10 mouse cellular contexts compared by ENCODE assay signal in the genomic region with DNA sequence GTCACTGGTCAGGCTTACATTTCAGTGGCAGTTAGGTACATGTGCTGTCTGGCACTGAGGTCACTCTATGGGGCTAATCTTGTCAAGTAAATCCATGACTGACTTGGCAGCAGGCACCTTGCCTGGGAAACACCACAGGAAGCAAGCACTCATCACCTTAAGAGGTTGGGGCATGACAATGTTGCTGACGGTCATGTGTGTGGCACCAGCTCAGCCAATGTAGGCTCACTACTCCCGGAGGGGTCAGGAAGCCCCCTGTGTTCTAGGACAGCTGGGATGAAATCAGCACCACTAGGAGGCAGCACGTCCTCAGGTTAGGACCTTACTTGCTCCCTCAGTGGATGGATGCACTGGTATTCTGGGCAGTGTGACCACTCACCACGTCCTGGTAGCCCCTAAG. TPM values are rescaled to one million over a fixed set of nuclear protein-coding genes. Genes with fewer than 3 reads are reported as not detected.
DNase-seq lines count a peak whose midpoint lies in the region; ATAC-seq lines count a peak whose summit lies in the region.
"Had no signal": no experiment of that assay in that cellular context is flagged by ENCODE, and none has a peak within 500 bp of the region (broad histone marks: within the 10 kb centered on the region; RNA-seq: fewer than 3 reads in every experiment).

No protein-coding gene starts in this region.

- peaks cover 12% of the 10 kb centered on the region for H3K4me1 ChIP-seq in limb, embryonic 11.5 days (ENCODE audit: control insufficient read depth, insufficient read depth, low read length)
- peaks cover 28% of the 10 kb centered on the region for H3K4me1 ChIP-seq in limb, embryonic 10.5 days
- H3K4me1 ChIP-seq in embryonic facial prominence, embryonic 10.5 days, result peaks cover 28% of the 10 kb centered on the region
- H3K4me1 ChIP-seq in forebrain, embryonic 12.5 days, result peaks cover 21% of the 10 kb centered on the region

- H3K36me3 ChIP-seq in limb, embryonic 11.5 days (ENCODE audit: control insufficient read depth, insufficient read depth, low read length), result peaks cover 22% of the 10 kb centered on the region
- H3K36me3 ChIP-seq in limb, embryonic 10.5 days, result peaks cover 49% of the 10 kb centered on the region
- peaks cover 55% of the 10 kb centered on the region for H3K36me3 ChIP-seq in embryonic facial prominence, embryonic 10.5 days (replicated peaks)
- peaks cover 37% of the 10 kb centered on the region for H3K36me3 ChIP-seq in forebrain, embryonic 12.5 days (replicated peaks)

- no peaks in the 10 kb centered on the region for H3K27me3 ChIP-seq in limb, embryonic 11.5 days (ENCODE audit: control insufficient read depth, insufficient read depth, low read length)
- no peaks in the 10 kb centered on the region for H3K27me3 ChIP-seq in limb, embryonic 10.5 days (ENCODE audit: low read depth, poor library complexity, severe bottlenecking)
- no peaks in the 10 kb centered on the region for H3K27me3 ChIP-seq in embryonic facial prominence, embryonic 10.5 days (replicated peaks; ENCODE audit: low read depth, poor library complexity, severe bottlenecking)
- H3K27me3 ChIP-seq in forebrain, embryonic 12.5 days, result no peaks in the 10 kb centered on the region; the same call in 1 of the 2 replicates
- H3K27me3 ChIP-seq: limb, embryonic 15.5 days; neural tube, embryonic 12.5 days had no signal

- no peak overlapping the region for H3K4me2 ChIP-seq in limb, embryonic 11.5 days (ENCODE audit: low read depth, severe bottlenecking)
- H3K4me2 ChIP-seq in forebrain, embryonic 12.5 days, result no peak overlapping the region
- H3K4me2 ChIP-seq: limb, embryonic 15.5 days; neural tube, embryonic 12.5 days had no signal

- WGBS in limb, embryonic 11.5 days, result 32% methylated on average over 4 of the region's 4 CpGs
- 44% methylated on average over 4 of the region's 4 CpGs for WGBS in limb, embryonic 10.5 days
- WGBS in embryonic facial prominence, embryonic 10.5 days, result 43% methylated on average over 4 of the region's 4 CpGs
- WGBS in forebrain, embryonic 12.5 days, result 34% methylated on average over 4 of the region's 4 CpGs

- DNase-seq in CD4-positive, CD25-positive, alpha-beta regulatory T cell, adult 2 months (ENCODE audit: low read depth, low spot score), result peak; percentile 26
- DNase-seq in limb, embryonic 11.5 days (ENCODE audit: low spot score), result peak; percentile 37
- no peak for DNase-seq in limb, embryonic 10.5 days (ENCODE audit: low spot score)
- DNase-seq in embryonic facial prominence, embryonic 10.5 days (ENCODE audit: low spot score), result peak; percentile 34
- DNase-seq in lung, postnatal 10 days, result peak; percentile 41
- DNase-seq in layer of hippocampus, adult 18-20 months (ENCODE audit: low spot score in 2 of 2), result no peak

- no peaks in the 10 kb centered on the region for H3K9me3 ChIP-seq in limb, embryonic 11.5 days (ENCODE audit: control insufficient read depth, low read length)
- H3K9me3 ChIP-seq in limb, embryonic 10.5 days (replicated peaks), result no peaks in the 10 kb centered on the region
- H3K9me3 ChIP-seq in embryonic facial prominence, embryonic 10.5 days, result no peaks in the 10 kb centered on the region
- H3K9me3 ChIP-seq in forebrain, embryonic 12.5 days, result no peaks in the 10 kb centered on the region
- H3K9me3 ChIP-seq: limb, embryonic 15.5 days; neural tube, embryonic 12.5 days had no signal

- H3K9ac ChIP-seq in limb, embryonic 11.5 days (ENCODE audit: low read length), result no peak overlapping the region
- H3K9ac ChIP-seq in forebrain, embryonic 12.5 days, result no peak overlapping the region
- H3K9ac ChIP-seq: limb, embryonic 15.5 days; neural tube, embryonic 12.5 days had no signal

- no peak overlapping the region for H3K4me3 ChIP-seq in limb, embryonic 11.5 days (ENCODE audit: low read depth, low read length)
- H3K4me3 ChIP-seq in limb, embryonic 10.5 days, result no peak overlapping the region
- H3K4me3 ChIP-seq in embryonic facial prominence, embryonic 10.5 days, result no peak overlapping the region
- H3K4me3 ChIP-seq in forebrain, embryonic 12.5 days (replicated peaks), result no peak overlapping the region
- H3K4me3 ChIP-seq: limb, embryonic 15.5 days; neural tube, embryonic 12.5 days had no signal

- no peak overlapping the region for H3K27ac ChIP-seq in limb, embryonic 11.5 days (replicated peaks; ENCODE audit: low read depth, low read length)
- no peak overlapping the region for H3K27ac ChIP-seq in limb, embryonic 10.5 days
- no peak overlapping the region for H3K27ac ChIP-seq in embryonic facial prominence, embryonic 10.5 days (replicated peaks)
- H3K27ac ChIP-seq in forebrain, embryonic 12.5 days, result no peak overlapping the region
- H3K27ac ChIP-seq: limb, embryonic 15.5 days; neural tube, embryonic 12.5 days had no signal

- no peak for ATAC-seq in CD4-positive, CD25-positive, alpha-beta regulatory T cell, adult 4 months
- ATAC-seq in limb, embryonic 11.5 days (ENCODE audit: insufficient number of reproducible peaks, low FRiP score, low TSS enrichment, low read depth), result no peak
- ATAC-seq in forebrain, embryonic 12.5 days (ENCODE audit: low FRiP score), result no peak

RNA-seq across cellular contexts. Expression of a gene that starts 7.6 kb away (rescaled TPM):
- polyA plus RNA-seq in CD4-positive, CD25-positive, alpha-beta regulatory T cell, adult 4 months (2017; shearing (Covaris generic)), result 100 to 1,000 TPM; 114 to 126 TPM
- polyA plus RNA-seq in limb, embryonic 11.5 days (2014; fragmentation: Nextera tagmentation; extraction: Ambion mirVana), result 234 and 252 TPM in 2 replicates
- polyA plus RNA-seq in limb, embryonic 10.5 days (2016; fragmentation: Nextera tagmentation; extraction: Ambion mirVana), result 223 and 235 TPM in 2 replicates
- 201 and 221 TPM in 2 replicates for polyA plus RNA-seq in embryonic facial prominence, embryonic 10.5 days (2016; fragmentation: Nextera tagmentation; extraction: Ambion mirVana)
- 10 to 100 TPM; 68.8 to 74.5 TPM for total RNA-seq in layer of hippocampus, adult 18-20 months (2021)
- 209 and 214 TPM in 2 replicates for polyA plus RNA-seq in forebrain, embryonic 12.5 days (2016; fragmentation: Nextera tagmentation; extraction: Ambion mirVana)

RNA-seq across cellular contexts. Expression of a gene that starts 9.0 kb away (rescaled TPM):
- not detected for polyA plus RNA-seq in CD4-positive, CD25-positive, alpha-beta regulatory T cell, adult 4 months (2017; shearing (Covaris generic))
- 0.47 and 0.85 TPM in 2 replicates for polyA plus RNA-seq in limb, embryonic 11.5 days (2014; fragmentation: Nextera tagmentation; extraction: Ambion mirVana)
- 0.25 and 0.26 TPM in 2 replicates for polyA plus RNA-seq in limb, embryonic 10.5 days (2016; fragmentation: Nextera tagmentation; extraction: Ambion mirVana)
- polyA plus RNA-seq in embryonic facial prominence, embryonic 10.5 days (2016; fragmentation: Nextera tagmentation; extraction: Ambion mirVana), result not detected in 2 replicates
- not detected for total RNA-seq in layer of hippocampus, adult 18-20 months (2021)
- polyA plus RNA-seq in forebrain, embryonic 12.5 days (2016; fragmentation: Nextera tagmentation; extraction: Ambion mirVana), result not detected in 2 replicates
- polyA plus RNA-seq: neural tube, embryonic 12.5 days had no signal

RNA-seq across cellular contexts. Expression of a gene that starts 11.4 kb away (rescaled TPM):
- not detected for polyA plus RNA-seq in CD4-positive, CD25-positive, alpha-beta regulatory T cell, adult 4 months (2017; shearing (Covaris generic))
- 0.71 and 1.8 TPM in 2 replicates for polyA plus RNA-seq in limb, embryonic 11.5 days (2014; fragmentation: Nextera tagmentation; extraction: Ambion mirVana)
- polyA plus RNA-seq in limb, embryonic 10.5 days (2016; fragmentation: Nextera tagmentation; extraction: Ambion mirVana), result 0.26 and 1.1 TPM in 2 replicates
- polyA plus RNA-seq in embryonic facial prominence, embryonic 10.5 days (2016; fragmentation: Nextera tagmentation; extraction: Ambion mirVana), result 0.33 and 0.62 TPM in 2 replicates
- total RNA-seq in layer of hippocampus, adult 18-20 months (2021), result not detected
- 0.09 TPM in 1 of 2 replicates, not detected in the other for polyA plus RNA-seq in forebrain, embryonic 12.5 days (2016; fragmentation: Nextera tagmentation; extraction: Ambion mirVana)

RNA-seq across cellular contexts. Expression of a gene that starts 31.1 kb away (rescaled TPM):
- polyA plus RNA-seq in CD4-positive, CD25-positive, alpha-beta regulatory T cell, adult 4 months (2017; shearing (Covaris generic)), result 100 to 1,000 TPM; 162 to 169 TPM
- 640 and 656 TPM in 2 replicates for polyA plus RNA-seq in limb, embryonic 11.5 days (2014; fragmentation: Nextera tagmentation; extraction: Ambion mirVana)
- polyA plus RNA-seq in limb, embryonic 10.5 days (2016; fragmentation: Nextera tagmentation; extraction: Ambion mirVana), result 613 and 656 TPM in 2 replicates
- polyA plus RNA-seq in embryonic facial prominence, embryonic 10.5 days (2016; fragmentation: Nextera tagmentation; extraction: Ambion mirVana), result 556 and 565 TPM in 2 replicates
- 100 to 1,000 TPM; 122 to 132 TPM for total RNA-seq in layer of hippocampus, adult 18-20 months (2021)
- 334 and 362 TPM in 2 replicates for polyA plus RNA-seq in forebrain, embryonic 12.5 days (2016; fragmentation: Nextera tagmentation; extraction: Ambion mirVana)

RNA-seq across cellular contexts. Expression of a gene that starts 39.5 kb away (rescaled TPM):
- polyA plus RNA-seq in CD4-positive, CD25-positive, alpha-beta regulatory T cell, adult 4 months (2017; shearing (Covaris generic)), result 100 to 1,000 TPM; 554 to 866 TPM
- polyA plus RNA-seq in limb, embryonic 11.5 days (2014; fragmentation: Nextera tagmentation; extraction: Ambion mirVana), result 593 and 597 TPM in 2 replicates
- 742 and 814 TPM in 2 replicates for polyA plus RNA-seq in limb, embryonic 10.5 days (2016; fragmentation: Nextera tagmentation; extraction: Ambion mirVana)
- 735 and 777 TPM in 2 replicates for polyA plus RNA-seq in embryonic facial prominence, embryonic 10.5 days (2016; fragmentation: Nextera tagmentation; extraction: Ambion mirVana)
- total RNA-seq in layer of hippocampus, adult 18-20 months (2021), result 100 to 1,000 TPM; 293 to 295 TPM
- polyA plus RNA-seq in forebrain, embryonic 12.5 days (2016; fragmentation: Nextera tagmentation; extraction: Ambion mirVana), result 496 and 513 TPM in 2 replicates

Comparison
In these comparisons a context has a peak if more than half of its experiments do, and no peak if none do; other contexts are left out.
1. DNase-seq: peak in CD4-positive, CD25-positive, alpha-beta regulatory T cell, adult 2 months (single experiment), limb, embryonic 11.5 days (single experiment), embryonic facial prominence, embryonic 10.5 days (single experiment) and lung, postnatal 10 days (single experiment); none in limb, embryonic 10.5 days (single experiment) and layer of hippocampus, adult 18-20 months (0 of 2).